Mouse (Mus musculus): ENCODE data around the gene Snd1.

DNA sequence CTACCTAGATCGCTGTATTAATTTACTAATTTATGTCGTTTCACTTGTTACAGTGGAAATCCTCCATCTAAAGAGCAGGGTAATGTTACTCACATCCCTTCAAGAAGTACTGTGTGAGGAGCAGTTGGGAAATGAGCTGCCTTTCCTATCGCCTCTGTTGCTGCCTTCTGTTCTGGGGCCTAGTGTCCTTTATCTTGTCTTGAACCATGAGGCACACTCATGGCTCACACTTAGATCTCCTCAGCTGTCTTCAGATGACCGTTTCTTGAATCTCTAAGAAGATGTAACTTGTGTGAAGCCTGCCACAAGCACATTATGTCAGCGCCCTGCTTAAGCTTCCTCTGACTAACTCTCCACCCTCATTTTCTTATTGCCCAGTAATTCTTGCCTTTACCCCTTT, 147.0 kb downstream of the Snd1 start:
- TF ChIP-seq CTCF (IDR thresholded peaks at IDR 0.05; ENCODE audit: control insufficient read depth, insufficient read depth, low read length) = no peak
- no peak for TF ChIP-seq POLR2A (IDR thresholded peaks at IDR 0.05; ENCODE audit: borderline replicate concordance, control insufficient read depth, low read depth, low read length)
